Mouse (Mus musculus) kidney, adult 2 months (tissue): ENCODE data around the gene Pten.

Source experiments
- CTCF ChIP-seq: fragments of 200-500 bp; conservative IDR thresholded peaks from 2 replicates; pipeline ENCODE4 v1.5.1; 2011; ENCODE audit warnings: low read depth, mild to moderate bottlenecking, control low read depth, low read length, moderate library complexity, mixed read lengths; ENCODE audit not compliant: insufficient read depth, insufficient read length
- POLR2A ChIP-seq: fragments of 200-500 bp; IDR thresholded peaks from one replicate; pipeline ENCODE4 v1.6.1; 2011; ENCODE audit warnings: low read depth, low read length, control low read depth

GRCm38 (mm10) chr19:32800557-32800956 lies 43.3 kb downstream of the Pten start:
- no peak for TF ChIP-seq CTCF
- no peak for TF ChIP-seq POLR2A
